4 mouse cellular contexts compared by ENCODE assay signal in the genomic region with DNA sequence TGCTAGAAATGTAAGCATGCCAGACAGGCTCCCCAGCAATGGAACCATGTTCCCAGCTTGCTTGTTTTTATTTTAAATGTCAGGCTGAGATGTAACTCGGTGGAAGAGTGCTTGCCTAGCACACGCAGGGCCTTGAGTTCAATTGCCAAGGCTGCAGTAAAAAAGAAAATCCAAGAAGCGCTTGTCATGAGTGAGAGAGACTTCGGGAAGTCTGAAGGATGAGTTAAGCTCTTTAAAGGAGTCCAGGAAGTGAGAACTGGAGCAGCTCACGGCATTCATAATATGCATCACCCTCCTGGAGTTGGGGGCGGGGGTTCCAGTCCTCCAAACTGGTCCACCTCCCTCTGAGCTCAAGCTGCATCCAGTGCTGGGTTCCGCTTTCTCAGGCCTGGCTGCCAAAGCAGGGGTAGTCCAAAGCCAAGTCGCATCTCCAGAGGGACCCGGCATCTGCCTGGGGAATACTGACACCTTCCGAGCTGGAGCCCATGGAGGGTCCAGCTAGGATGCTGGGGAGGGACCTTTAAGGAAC.
"Had no signal": no experiment of that assay in that cellular context is flagged by ENCODE, and none has a peak within 500 bp of the region (broad histone marks: within the 10 kb centered on the region; RNA-seq: fewer than 3 reads in every experiment).

No protein-coding gene starts in this region.

- DNase-seq: kidney, postnatal 25 days; layer of hippocampus, postnatal 36 days; retina, postnatal 1 day; thymus, postnatal 36 days had no signal
